Mouse (Mus musculus) ES-E14 (cell line): ENCODE measurements around the gene E2f3. TPM values are rescaled to one million over a fixed set of nuclear protein-coding genes. Genes with fewer than 3 reads are reported as not detected.
A peak's percentile ranks its signal among the peaks of the same experiment; 100 is the strongest.

Experiments used
- DNase-seq: peaks from one replicate; pipeline ENCODE4 v3.0.0-alpha.2; 2013; ENCODE audit warnings: low read depth, low spot score
- H3K27ac ChIP-seq: 2 replicates; pipeline ENCODE4 v1.5.1; 2012; ENCODE audit warnings: low read depth, mild to moderate bottlenecking, low read length, moderate library complexity, mixed read lengths; ENCODE audit not compliant: poor library complexity, insufficient read depth, severe bottlenecking
- H3K36me3 ChIP-seq: 2 replicates; pipeline ENCODE4 v1.6.1; 2012; ENCODE audit warnings: mild to moderate bottlenecking, low read length, moderate library complexity, mixed read lengths; ENCODE audit not compliant: control insufficient read depth, poor library complexity, insufficient read depth, severe bottlenecking
- H3K4me1 ChIP-seq, 2 experiments: fragments of 150-350 bp in 1 of 2; sonication (generic) in 1 of 2; 2 replicates each; pipeline ENCODE4 v1.6.1; 2012; ENCODE audit warnings: low read length in 2 of 2, mild to moderate bottlenecking in 1 of 2, mixed read lengths in 1 of 2; ENCODE audit not compliant: control insufficient read depth in 2 of 2, insufficient read depth in 2 of 2, poor library complexity in 1 of 2
- H3K4me3 ChIP-seq, 2 experiments: fragments of 150-350 bp in 1 of 2; sonication (generic) in 1 of 2; 2 replicates each; pipeline ENCODE4 v1.5.1; 2012; ENCODE audit warnings: low read length in 2 of 2, low read depth in 1 of 2, mild to moderate bottlenecking in 1 of 2, mixed read lengths in 1 of 2; ENCODE audit not compliant: insufficient read depth in 1 of 2, poor library complexity in 1 of 2, severe bottlenecking in 1 of 2
- H3K9ac ChIP-seq: 2 replicates; pipeline ENCODE4 v1.6.1; 2012; ENCODE audit warnings: low read depth, mild to moderate bottlenecking, low read length, mixed read lengths; ENCODE audit not compliant: poor library complexity, insufficient read depth, severe bottlenecking
- H3K9me3 ChIP-seq: fragments of 150-350 bp; sonication (generic); 2 replicates; pipeline ENCODE4 v1.6.1; 2012; ENCODE audit warnings: low read depth, mild to moderate bottlenecking, low read length; ENCODE audit not compliant: control insufficient read depth, insufficient read depth
- CHD2 ChIP-seq: IDR thresholded peaks from 2 replicates; pipeline ENCODE4 v1.6.1; 2014; ENCODE audit warnings: mild to moderate bottlenecking, low read depth, low read length, inconsistent platforms
- HCFC1 ChIP-seq: IDR thresholded peaks from 2 replicates; pipeline ENCODE4 v1.6.1; 2012; ENCODE audit warnings: low read length, inconsistent platforms, borderline replicate concordance; ENCODE audit not compliant: insufficient read depth
- MAFK ChIP-seq: IDR thresholded peaks from 2 replicates; pipeline ENCODE4 v1.6.1; 2014; ENCODE audit warnings: mild to moderate bottlenecking, low read depth, low read length, inconsistent platforms; ENCODE audit not compliant: insufficient read depth
- ZC3H11A ChIP-seq: IDR thresholded peaks from 2 replicates; pipeline ENCODE4 v1.6.1; 2012; ENCODE audit warnings: low read depth, mild to moderate bottlenecking, inconsistent platforms, low read length, borderline replicate concordance
- ZNF384 ChIP-seq: IDR thresholded peaks from 2 replicates; pipeline ENCODE4 v1.6.1; 2012; ENCODE audit warnings: low read depth, low read length, inconsistent platforms
- in situ Hi-C, 2 experiments: fragments of 600-800 bp; cut with MboI; formaldehyde crosslinking; loops; one replicate each; pipeline ENCODE4 v1.15.1; 2025; ENCODE audit warnings: low sequenced_read_pairs in 2 of 2, inconsistent platforms in 1 of 2; ENCODE audit not compliant: unreplicated experiment in 2 of 2
- total RNA-seq: library from RNA; depleted of rRNA; stranded (reverse); fragments of 300-350 nt; gene quantifications from 2 replicates; pipeline ENCODE4 v1.2.3, GENCODE M21; 2012

The E2f3 gene
- total RNA-seq, 1 experiment, result 12.5 TPM

DNA sequence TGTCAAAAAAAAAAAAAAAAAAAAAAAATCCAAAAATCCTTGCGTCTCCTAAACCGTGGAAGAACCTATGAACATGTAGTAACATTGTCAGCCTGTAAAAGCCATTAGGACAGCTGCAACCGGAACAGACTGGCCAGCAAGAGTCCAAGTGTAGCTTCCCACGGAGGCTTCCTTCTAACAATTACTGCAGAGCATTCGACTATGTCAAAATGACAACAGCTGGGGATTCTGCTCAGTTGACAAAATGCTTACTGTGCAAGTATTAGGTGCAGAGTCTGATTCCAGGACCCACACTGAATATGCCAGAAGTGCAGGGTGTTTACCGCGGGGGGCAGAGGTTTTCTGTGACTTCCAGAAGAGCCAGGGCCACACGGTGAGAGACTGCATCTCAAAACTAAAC lies 41.4 kb downstream of the E2f3 start:
- TF ChIP-seq HCFC1 (no peak), ZC3H11A (no peak), MAFK (0 out of 2 replicates have a peak, but pooled peaks have one; percentile 32)
- Histone ChIP-seq H3K36me3 (peaks cover 33% of the 10 kb centered on the region), H3K9ac (no peak overlapping the region), H3K27ac (no peak overlapping the region), H3K9me3 (no peaks in the 10 kb centered on the region), H3K4me3 (no peak overlapping the region), H3K4me1 (peaks cover 0 to 9% of the 10 kb centered on the region in 2 experiments; a peak in 1 of 4 replicates)
- in situ Hi-C loops, result no loop called here
- no peak for DNase-seq

DNA sequence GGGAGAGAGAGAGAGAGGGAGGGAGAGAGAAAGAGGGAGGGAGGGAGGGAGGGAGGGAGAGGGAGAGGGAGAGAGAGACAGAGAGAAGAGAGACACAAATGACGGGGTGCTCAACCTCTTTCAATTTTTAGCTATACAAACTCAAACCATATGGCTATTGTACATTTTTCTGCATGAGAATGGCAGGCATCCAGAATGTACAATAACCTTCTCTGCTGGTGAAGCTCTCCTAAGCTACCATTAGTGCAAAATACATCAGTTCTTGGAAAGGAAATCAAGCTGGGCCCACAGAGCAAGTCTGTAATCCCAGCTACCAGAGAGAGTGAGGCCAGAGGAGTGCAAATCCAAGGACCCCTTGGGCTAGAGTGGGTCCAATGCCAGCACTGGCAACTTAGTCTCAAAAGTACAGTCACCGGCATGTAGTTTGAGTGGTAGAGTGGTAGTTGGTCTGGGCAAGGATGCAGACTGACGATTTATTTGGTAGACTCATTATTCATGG lies 42.3 kb downstream of the E2f3 start:
- in situ Hi-C loops, result no loop called here
- H3K27ac ChIP-seq, result no peak overlapping the region
- no peak for DNase-seq
- H3K4me3 ChIP-seq, result no peak overlapping the region
- H3K4me1 ChIP-seq, result peaks cover 0 to 11% of the 10 kb centered on the region in 2 experiments; a peak in 1 of 4 replicates
- H3K9ac ChIP-seq, result no peak overlapping the region
- peaks cover 36% of the 10 kb centered on the region for H3K36me3 ChIP-seq
- no peaks in the 10 kb centered on the region for H3K9me3 ChIP-seq
- no peak for TF ChIP-seq MAFK
- TF ChIP-seq HCFC1, result no peak
- no peak for TF ChIP-seq CHD2
- no peak for TF ChIP-seq ZNF384
- no peak for TF ChIP-seq ZC3H11A

- H3K9ac ChIP-seq, result no peak overlapping the region
- no peak for DNase-seq
- H3K36me3 ChIP-seq, result peaks cover 31% of the 10 kb centered on the region
- TF ChIP-seq HCFC1, result no peak
- no peak for TF ChIP-seq CHD2
- TF ChIP-seq MAFK, result no peak
- 0 out of 2 replicates have a peak overlapping the region, but pooled peaks have one; percentile 24 for H3K27ac ChIP-seq
- in situ Hi-C loops, result no loop called here
- no peaks in the 10 kb centered on the region for H3K9me3 ChIP-seq
- H3K4me1 ChIP-seq, result peaks cover 0 to 10% of the 10 kb centered on the region in 2 experiments; a peak in 1 of 4 replicates
- H3K4me3 ChIP-seq, result no peak overlapping the region
Observed at GRCm38 (mm10) chr13:29940071-29940470, 45.8 kb downstream of the E2f3 start.

GRCm38 (mm10) chr13:29939399-29939798 lies 46.5 kb downstream of the E2f3 start:
- no peaks in the 10 kb centered on the region for H3K9me3 ChIP-seq
- no peak overlapping the region for H3K9ac ChIP-seq
- TF ChIP-seq MAFK (peak; percentile 76), HCFC1 (no peak)
- H3K4me1 ChIP-seq, result peaks cover 0 to 10% of the 10 kb centered on the region in 2 experiments; a peak in 1 of 4 replicates
- H3K27ac ChIP-seq, result 0 out of 2 replicates have a peak overlapping the region, but pooled peaks have one; percentile 24
- no peak overlapping the region for H3K4me3 ChIP-seq
- H3K36me3 ChIP-seq, result peaks cover 28% of the 10 kb centered on the region
- in situ Hi-C loops, result no loop called here
- DNase-seq, result no peak

DNA sequence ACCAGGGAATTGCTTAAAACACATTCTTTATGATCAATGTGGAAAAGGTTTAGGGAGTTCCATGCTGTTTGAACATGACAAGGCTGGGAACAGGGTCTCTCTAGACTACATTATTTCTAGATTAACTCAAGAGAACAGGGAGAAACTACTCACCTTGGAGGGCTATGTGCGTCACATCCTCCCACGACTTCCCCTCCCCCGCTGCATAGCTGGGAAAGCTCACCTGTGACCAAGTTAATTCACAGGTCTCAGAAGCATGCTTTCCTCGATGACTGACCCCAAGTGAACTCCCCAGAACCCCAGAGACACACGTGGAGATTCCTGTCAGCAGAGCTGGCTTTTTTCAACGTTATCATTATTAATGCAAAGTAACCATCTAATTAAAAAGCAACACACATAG lies 47.1 kb downstream of the E2f3 start:
- DNase-seq, result no peak
- Histone ChIP-seq H3K36me3 (peaks cover 25% of the 10 kb centered on the region), H3K4me3 (no peak overlapping the region), H3K27ac (no peak overlapping the region), H3K9ac (no peak overlapping the region), H3K9me3 (no peaks in the 10 kb centered on the region), H3K4me1 (peaks cover 0 to 10% of the 10 kb centered on the region in 2 experiments; a peak in 1 of 4 replicates)
- TF ChIP-seq HCFC1 (no peak), MAFK (no peak), ZNF384 (no peak), ZC3H11A (no peak), CHD2 (no peak)
- in situ Hi-C loops, result no loop called here
